Mouse (Mus musculus): ENCODE measurements around the gene Krt15. TPM values are rescaled to one million over a fixed set of nuclear protein-coding genes. Genes with fewer than 3 reads are reported as not detected.

The Krt15 gene
- total and polyA plus RNA-seq, 3 experiments: 0.21 TPM; not detected in 2

DNA sequence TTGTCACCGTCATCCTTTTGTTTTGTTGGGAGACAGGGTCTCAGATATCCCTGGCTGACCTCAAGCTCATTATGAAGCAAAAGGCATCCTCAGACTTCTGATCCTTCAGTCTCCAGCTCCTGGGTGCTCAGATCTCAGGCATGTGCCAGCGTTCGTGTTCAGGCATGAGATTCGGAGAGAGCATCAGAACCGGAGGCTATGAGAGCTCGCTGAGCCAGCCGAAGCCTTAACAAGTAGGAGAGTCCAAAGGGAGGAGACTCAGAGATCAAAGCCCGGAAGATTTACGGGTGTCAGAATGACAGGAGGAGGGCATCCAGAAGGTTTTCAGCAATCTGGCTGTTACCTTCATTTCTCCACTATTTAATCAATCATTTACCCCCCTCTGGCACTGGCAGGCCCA is 41.1 kb upstream of the Krt15 start:
- Histone ChIP-seq H3K9me3 (replicated peaks; ENCODE audit: low read length) (no peaks in the 10 kb centered on the region), H3K4me3 (replicated peaks in 1 of 3; ENCODE audit: low read depth in 2 of 3, low read length in 2 of 3, poor library complexity in 1 of 3) (no peak overlapping the region), H3K4me2 (ENCODE audit: insufficient read depth, low read depth, poor library complexity, severe bottlenecking) (no peak overlapping the region), H3K36me3 (replicated peaks in 1 of 2; ENCODE audit: control insufficient read depth in 1 of 2, insufficient read depth in 1 of 2, low read length in 1 of 2) (no peaks in the 10 kb centered on the region), H3K79me2 (replicated peaks; ENCODE audit: control insufficient read depth, extremely low read depth, insufficient read depth, poor library complexity, severe bottlenecking) (no peaks in the 10 kb centered on the region), H3K4me1 (ENCODE audit: control insufficient read depth in 1 of 2, insufficient read depth in 2 of 2) (no peaks in the 10 kb centered on the region), H3K9ac (ENCODE audit: insufficient read depth, low read depth) (no peak overlapping the region), H3K27me3 (replicated peaks) (peaks cover 92% of the 10 kb centered on the region), H3K27ac (ENCODE audit: insufficient read depth, low read depth) (no peak overlapping the region)
- DNase-seq (ENCODE audit: extremely low read depth): no peak
- dilution Hi-C loops (cut with MboI; ENCODE audit: extremely low pct_ligation_motif_present, extremely low pct_unique_long_range_greater_than_20kb, low sequenced_read_pairs): no loop called here
- in situ Hi-C loops (cut with MboI; ENCODE audit: low pct_ligation_motif_present, low pct_unique_long_range_greater_than_20kb, low sequenced_read_pairs): no loop called here
- TF ChIP-seq E2F4 (IDR thresholded peaks at IDR 0.05; ENCODE audit: insufficient replicate concordance, low read depth, low read length) (no peak), HCFC1 (IDR thresholded peaks at IDR 0.05; ENCODE audit: low read depth, low read length) (no peak), JUN (IDR thresholded peaks at IDR 0.05; ENCODE audit: insufficient read depth, low read depth, low read length) (no peak), SIN3A (IDR thresholded peaks at IDR 0.05; ENCODE audit: low read length) (no peak), RCOR1 (conservative IDR thresholded peaks at IDR 0.05; ENCODE audit: low read depth, low read length) (no peak), EP300 (IDR thresholded peaks at IDR 0.05; ENCODE audit: low read length) (no peak), IRF4 (IDR thresholded peaks at IDR 0.05; ENCODE audit: low read depth, low read length) (no peak), USF2 (conservative IDR thresholded peaks at IDR 0.05; ENCODE audit: low read depth, low read length) (no peak), ZMIZ1 (IDR thresholded peaks at IDR 0.05; ENCODE audit: low read depth, low read length) (no peak), POLR2A (IDR thresholded peaks at IDR 0.05; ENCODE audit: low read depth, low read length) (no peak), MXI1 (IDR thresholded peaks at IDR 0.05; ENCODE audit: low read depth, low read length) (no peak), BHLHE40 (IDR thresholded peaks at IDR 0.05; ENCODE audit: low read depth, low read length) (no peak), MAX (IDR thresholded peaks at IDR 0.05; ENCODE audit: low read length) (no peak), CTCF (conservative IDR thresholded peaks at IDR 0.05 in 1 of 2, IDR thresholded peaks at IDR 0.05 in 1 of 2; ENCODE audit: low read depth in 2 of 2, low read length in 2 of 2) (no peak), RAD21 (IDR thresholded peaks at IDR 0.05; ENCODE audit: low read depth, low read length) (no peak), ZKSCAN1 (IDR thresholded peaks at IDR 0.05; ENCODE audit: borderline replicate concordance, low read depth, low read length) (no peak), NRF1 (IDR thresholded peaks at IDR 0.05; ENCODE audit: low read depth, low read length) (no peak)

DNA sequence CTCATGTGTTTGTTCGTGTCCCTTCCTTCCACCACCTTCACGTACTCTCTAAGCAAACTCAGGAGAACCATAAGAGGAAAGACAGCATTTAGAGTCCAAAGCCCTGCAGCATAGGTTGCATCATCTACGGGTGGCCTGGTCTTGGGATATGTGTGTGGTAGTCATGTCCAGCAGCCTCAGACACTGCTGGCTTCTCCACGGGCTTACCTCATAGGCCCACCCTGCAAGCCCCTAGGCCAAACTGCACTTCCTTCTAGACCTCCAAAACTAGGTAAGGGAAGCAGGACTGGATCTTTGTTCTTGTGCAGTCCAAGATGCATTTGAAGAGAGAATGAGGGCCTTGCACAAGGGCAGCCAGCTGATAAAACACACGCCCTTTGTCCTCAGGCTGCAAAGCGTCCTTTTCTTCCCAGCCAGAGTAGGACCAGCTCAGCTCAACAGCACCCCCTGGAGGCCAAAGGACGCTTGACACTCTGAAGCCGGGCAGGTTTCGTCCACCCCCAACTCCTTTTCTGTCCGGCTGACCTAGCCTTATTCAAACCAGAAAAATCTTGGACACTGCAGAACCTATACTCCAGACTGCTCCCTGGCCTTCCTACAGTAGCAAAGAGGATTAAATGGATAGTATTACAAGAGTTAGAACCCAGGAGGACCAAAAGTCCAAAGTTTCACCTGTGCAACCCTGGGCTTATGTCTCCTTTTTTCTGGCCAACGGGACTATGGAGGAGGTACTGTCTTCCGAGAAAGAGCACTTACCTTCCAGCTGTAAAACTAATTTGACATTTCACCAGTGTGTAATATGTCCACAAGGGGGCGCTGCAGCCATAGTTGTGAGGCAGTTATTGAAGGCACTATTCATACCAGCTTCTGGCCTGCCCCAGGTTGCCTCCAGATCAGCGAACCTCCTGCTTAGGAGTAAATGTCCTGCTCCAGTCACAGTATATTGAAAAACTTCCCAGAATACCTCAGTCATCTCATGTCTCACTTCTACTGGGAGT is 33.3 kb upstream of the Krt15 start:
- dilution Hi-C loops (cut with MboI; ENCODE audit: extremely low pct_ligation_motif_present, extremely low pct_unique_long_range_greater_than_20kb, low sequenced_read_pairs) (no loop called here), in situ Hi-C loops (cut with MboI; ENCODE audit: low pct_ligation_motif_present, low pct_unique_long_range_greater_than_20kb, low sequenced_read_pairs) (no loop called here)
- Histone ChIP-seq H3K4me1 (ENCODE audit: control insufficient read depth in 1 of 2, insufficient read depth in 2 of 2) (no peaks in the 10 kb centered on the region), H3K4me2 (ENCODE audit: insufficient read depth, low read depth, poor library complexity, severe bottlenecking) (no peak overlapping the region), H3K36me3 (replicated peaks in 1 of 2; ENCODE audit: control insufficient read depth in 1 of 2, insufficient read depth in 1 of 2, low read length in 1 of 2) (no peaks in the 10 kb centered on the region), H3K9me3 (replicated peaks; ENCODE audit: low read length) (no peaks in the 10 kb centered on the region), H3K27ac (ENCODE audit: insufficient read depth, low read depth) (no peak overlapping the region), H3K79me2 (replicated peaks; ENCODE audit: control insufficient read depth, extremely low read depth, insufficient read depth, poor library complexity, severe bottlenecking) (no peaks in the 10 kb centered on the region), H3K27me3 (replicated peaks) (peaks cover 85% of the 10 kb centered on the region), H3K9ac (ENCODE audit: insufficient read depth, low read depth) (no peak overlapping the region), H3K4me3 (replicated peaks in 1 of 3; ENCODE audit: low read depth in 2 of 3, low read length in 2 of 3, poor library complexity in 1 of 3) (no peak overlapping the region)
- peak; percentile 65 for DNase-seq (ENCODE audit: extremely low read depth)
- TF ChIP-seq POLR2AphosphoS2 (IDR thresholded peaks at IDR 0.05; ENCODE audit: low read depth, low read length): no peak
- peak; percentile 9; the same call in 1 of the 2 replicates for TF ChIP-seq ZC3H11A (IDR thresholded peaks at IDR 0.05; ENCODE audit: low read depth, low read length)
- TF ChIP-seq ZKSCAN1 (IDR thresholded peaks at IDR 0.05; ENCODE audit: borderline replicate concordance, low read depth, low read length): no peak
- TF ChIP-seq SIN3A (IDR thresholded peaks at IDR 0.05; ENCODE audit: low read length): peak; percentile 51; the same call in 1 of the 2 replicates
- TF ChIP-seq USF2 (conservative IDR thresholded peaks at IDR 0.05; ENCODE audit: low read depth, low read length): no peak
- no peak for TF ChIP-seq ZMIZ1 (IDR thresholded peaks at IDR 0.05; ENCODE audit: low read depth, low read length)
- no peak for TF ChIP-seq NRF1 (IDR thresholded peaks at IDR 0.05; ENCODE audit: low read depth, low read length)
- TF ChIP-seq SMC3 (IDR thresholded peaks at IDR 0.05; ENCODE audit: low read depth, low read length): peak; percentile 78
- no peak for TF ChIP-seq MXI1 (IDR thresholded peaks at IDR 0.05; ENCODE audit: low read depth, low read length)
- no peak for TF ChIP-seq KAT2A (IDR thresholded peaks at IDR 0.05; ENCODE audit: insufficient replicate concordance, low read length)
- TF ChIP-seq RAD21 (IDR thresholded peaks at IDR 0.05; ENCODE audit: low read depth, low read length): peak; percentile 78
- TF ChIP-seq CTCF (conservative IDR thresholded peaks at IDR 0.05 in 1 of 2, IDR thresholded peaks at IDR 0.05 in 1 of 2; ENCODE audit: low read depth in 2 of 2, low read length in 2 of 2): peak; percentile 78 to 87
- 0 out of 2 replicates have a peak, but pooled peaks have one; percentile 9 for TF ChIP-seq E2F4 (IDR thresholded peaks at IDR 0.05; ENCODE audit: insufficient replicate concordance, low read depth, low read length)
